8 mouse cellular contexts compared by ENCODE assay signal in the genomic region with DNA sequence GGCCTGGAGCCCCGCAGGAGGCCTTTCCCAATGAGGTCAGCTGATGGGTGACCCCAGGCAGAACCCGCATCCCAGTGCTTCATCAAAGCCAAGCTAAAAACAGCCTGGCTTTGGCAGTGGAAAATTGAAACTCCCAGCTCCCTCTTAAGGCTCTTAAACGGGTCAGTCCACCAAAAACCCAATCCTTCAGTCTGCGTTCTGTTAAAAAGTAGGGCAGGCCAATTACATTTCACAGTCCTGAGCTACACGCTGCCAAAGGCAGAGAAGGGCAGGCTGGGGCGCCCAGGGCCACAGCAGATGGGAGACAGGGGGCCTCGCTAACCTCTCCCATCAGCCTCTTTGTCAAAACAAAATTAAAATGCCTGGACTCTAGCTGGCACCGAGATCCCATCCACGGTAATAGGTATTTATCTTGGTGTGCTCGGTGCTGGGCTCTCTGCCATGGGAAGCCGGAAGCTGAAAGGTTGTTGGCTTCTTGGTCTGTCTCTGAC.
DNase-seq lines count a peak whose midpoint lies in the region; ATAC-seq and TF ChIP-seq lines count a peak whose summit lies in the region.

No protein-coding gene starts in this region.

- DNase-seq in forebrain, embryonic 10.5 days (ENCODE audit: extremely low spot score, low spot score): no peak
- DNase-seq in lung, embryonic 14.5 days: peak; percentile 58
- DNase-seq in lung, postnatal 10 days: no peak
- peak; percentile 60 to 63 for DNase-seq in heart, postnatal 10 days
- peak; percentile 26 for DNase-seq in ovary, postnatal 36 days (ENCODE audit: low spot score)
- no peak for DNase-seq in embryo, embryonic 11 days

- peaks cover 22% of the 10 kb centered on the region for H3K4me1 ChIP-seq in forebrain, embryonic 13.5 days
- peaks cover 16% of the 10 kb centered on the region for H3K4me1 ChIP-seq in forebrain, embryonic 10.5 days
- H3K4me1 ChIP-seq in lung, embryonic 14.5 days (ENCODE audit: insufficient read depth): 0 out of 2 replicates have a peak, but pooled peaks cover 5% of the 10 kb centered on the region
- 0 out of 2 replicates have a peak, but pooled peaks cover 4% of the 10 kb centered on the region for H3K4me1 ChIP-seq in kidney, embryonic 15.5 days

- H3K27ac ChIP-seq in forebrain, embryonic 13.5 days: peak overlapping the region; percentile 55
- H3K27ac ChIP-seq in forebrain, embryonic 10.5 days: no peak overlapping the region
- no peak overlapping the region for H3K27ac ChIP-seq in lung, embryonic 14.5 days (ENCODE audit: low read depth)
- no peak overlapping the region for H3K27ac ChIP-seq in kidney, embryonic 15.5 days

- no peak overlapping the region for H3K4me3 ChIP-seq in forebrain, embryonic 13.5 days
- no peak overlapping the region for H3K4me3 ChIP-seq in forebrain, embryonic 10.5 days
- H3K4me3 ChIP-seq in lung, embryonic 14.5 days (ENCODE audit: low read depth, low read length): no peak overlapping the region
- H3K4me3 ChIP-seq in kidney, embryonic 15.5 days (replicated peaks): no peak overlapping the region

- no peaks in the 10 kb centered on the region for H3K27me3 ChIP-seq in forebrain, embryonic 13.5 days
- no peaks in the 10 kb centered on the region for H3K27me3 ChIP-seq in forebrain, embryonic 10.5 days (ENCODE audit: poor library complexity, severe bottlenecking)
- no peaks in the 10 kb centered on the region for H3K27me3 ChIP-seq in lung, embryonic 14.5 days (ENCODE audit: insufficient read depth, low read length)
- H3K27me3 ChIP-seq in kidney, embryonic 15.5 days: peaks cover 13% of the 10 kb centered on the region

- 0 out of 2 replicates have a peak overlapping the region, but pooled peaks have one; percentile 26 for H3K9ac ChIP-seq in forebrain, embryonic 13.5 days
- H3K9ac ChIP-seq in lung, embryonic 14.5 days: no peak overlapping the region
- no peak overlapping the region for H3K9ac ChIP-seq in kidney, embryonic 15.5 days

- intact Hi-C loops in heart, postnatal 10 days (cut with DNase I): no loop called here

- H3K9me3 ChIP-seq in forebrain, embryonic 13.5 days (replicated peaks): no peaks in the 10 kb centered on the region
- no peaks in the 10 kb centered on the region for H3K9me3 ChIP-seq in forebrain, embryonic 10.5 days
- no peaks in the 10 kb centered on the region for H3K9me3 ChIP-seq in lung, embryonic 14.5 days (ENCODE audit: low read depth, low read length)
- H3K9me3 ChIP-seq in kidney, embryonic 15.5 days (replicated peaks): no peaks in the 10 kb centered on the region

- ATAC-seq in forebrain, embryonic 13.5 days: peak; percentile 65
- peak; percentile 47; the same call in 1 of the 2 replicates for ATAC-seq in lung, embryonic 14.5 days (ENCODE audit: insufficient read depth)
- no peak for ATAC-seq in kidney, embryonic 15.5 days (replicated peaks; ENCODE audit: low FRiP score)

- TF ChIP-seq CTCF in lung, embryonic 14.5 days (IDR thresholded peaks at IDR 0.05; ENCODE audit: low read depth): no peak

- no peaks in the 10 kb centered on the region for H3K36me3 ChIP-seq in forebrain, embryonic 13.5 days (ENCODE audit: poor library complexity, severe bottlenecking)
- H3K36me3 ChIP-seq in forebrain, embryonic 10.5 days (replicated peaks): no peaks in the 10 kb centered on the region
- H3K36me3 ChIP-seq in lung, embryonic 14.5 days (ENCODE audit: insufficient read depth): no peaks in the 10 kb centered on the region
- H3K36me3 ChIP-seq in kidney, embryonic 15.5 days: no peaks in the 10 kb centered on the region

- 45% methylated on average over 11 of the region's 11 CpGs for WGBS in forebrain, embryonic 13.5 days
- WGBS in forebrain, embryonic 10.5 days: 71% methylated on average over 11 of the region's 11 CpGs
- 29% methylated on average over 11 of the region's 11 CpGs for WGBS in lung, embryonic 14.5 days
- 40% methylated on average over 11 of the region's 11 CpGs for WGBS in kidney, embryonic 15.5 days

- no peak overlapping the region for H3K4me2 ChIP-seq in forebrain, embryonic 13.5 days
- H3K4me2 ChIP-seq in lung, embryonic 14.5 days: no peak overlapping the region
- no peak overlapping the region for H3K4me2 ChIP-seq in kidney, embryonic 15.5 days

Comparison
In these comparisons a context has a peak if more than half of its experiments do, and no peak if none do; other contexts are left out.
1. DNase-seq: peak in lung, embryonic 14.5 days (single experiment), heart, postnatal 10 days (2 of 2) and ovary, postnatal 36 days (single experiment); none in forebrain, embryonic 10.5 days (single experiment), lung, postnatal 10 days (single experiment) and embryo, embryonic 11 days (single experiment).